Mouse (Mus musculus): ENCODE measurements around the gene Sh3glb2. TPM values are rescaled to one million over a fixed set of nuclear protein-coding genes. Genes with fewer than 3 reads are reported as not detected.
A peak's percentile ranks its signal among the peaks of the same experiment; 100 is the strongest.

Sh3glb2 gene
- 100 to 1,000 TPM; 209 to 233 TPM for total RNA-seq (2021)
- long read RNA-seq, transcript Sh3glb2-201 (11 exons, 1,810 nt) = major isoform, 13 of 261 reads
- long read RNA-seq, partial matches to known transcripts = 19 of 261 reads
- long read RNA-seq, other reads (novel, unspliced or antisense) = 227 of 261 reads

- peak; percentile 76 to 90 for DNase-seq (ENCODE audit: low spot score in 2 of 2)
Measured at GRCm38 (mm10) chr2:30358533-30359531, at the start of gene Sh3glb2. Gene Sh3glb2 (minus strand): TSS chr2:30359337.

- no peak for DNase-seq (ENCODE audit: low spot score in 2 of 2)
Measured at GRCm38 (mm10) chr2:30408452-30409100, 49.4 kb upstream of the Sh3glb2 start.

- DNase-seq (ENCODE audit: low spot score in 2 of 2) = no peak
Measured at GRCm38 (mm10) chr2:30407778-30408177, 48.6 kb upstream of the Sh3glb2 start.

- DNase-seq (ENCODE audit: low spot score in 2 of 2) = no peak
Measured at GRCm38 (mm10) chr2:30407221-30407620, 48.1 kb upstream of the Sh3glb2 start.

- DNase-seq (ENCODE audit: low spot score in 2 of 2) = peak in 1 of 2 experiments; percentile 22
Measured at GRCm38 (mm10) chr2:30403870-30404269, 44.7 kb upstream of the Sh3glb2 start.

- DNase-seq (ENCODE audit: low spot score in 2 of 2) = no peak
Measured at GRCm38 (mm10) chr2:30402843-30403242, 43.7 kb upstream of the Sh3glb2 start.

GRCm38 (mm10) chr2:30402351-30402826 is 43.3 kb upstream of the Sh3glb2 start:
- peak; percentile 18 to 63 for DNase-seq (ENCODE audit: low spot score in 2 of 2)

GRCm38 (mm10) chr2:30401581-30401980 is 42.4 kb upstream of the Sh3glb2 start:
- DNase-seq (ENCODE audit: low spot score in 2 of 2) = peak in 1 of 2 experiments; percentile 8

- peak; percentile 58 to 59 for DNase-seq (ENCODE audit: low spot score in 2 of 2)
Measured at GRCm38 (mm10) chr2:30399191-30400171, 40.3 kb upstream of the Sh3glb2 start.

GRCm38 (mm10) chr2:30397986-30398512 is 38.9 kb upstream of the Sh3glb2 start:
- peak in 1 of 2 experiments; percentile 20 for DNase-seq (ENCODE audit: low spot score in 2 of 2)

- DNase-seq (ENCODE audit: low spot score in 2 of 2) = no peak
Measured at GRCm38 (mm10) chr2:30396246-30396645, 37.1 kb upstream of the Sh3glb2 start.

GRCm38 (mm10) chr2:30395757-30396156 is 36.6 kb upstream of the Sh3glb2 start:
- DNase-seq (ENCODE audit: low spot score in 2 of 2) = peak in 1 of 2 experiments; percentile 9

- DNase-seq (ENCODE audit: low spot score in 2 of 2) = no peak
Measured at GRCm38 (mm10) chr2:30393370-30393656, 34.2 kb upstream of the Sh3glb2 start.

- peak in 1 of 2 experiments; percentile 72 for DNase-seq (ENCODE audit: low spot score in 2 of 2)
Measured at GRCm38 (mm10) chr2:30392577-30393369, 33.6 kb upstream of the Sh3glb2 start.

GRCm38 (mm10) chr2:30392114-30392576 is 33.0 kb upstream of the Sh3glb2 start, which contains the start of gene Dolpp1:
Gene Dolpp1 (plus strand): TSS chr2:30392254.
- peak; percentile 96 to 97 for DNase-seq (ENCODE audit: low spot score in 2 of 2)

- no peak for DNase-seq (ENCODE audit: low spot score in 2 of 2)
Measured at GRCm38 (mm10) chr2:30389000-30389399, 29.9 kb upstream of the Sh3glb2 start.

GRCm38 (mm10) chr2:30386913-30387312 is 27.8 kb upstream of the Sh3glb2 start:
- DNase-seq (ENCODE audit: low spot score in 2 of 2) = peak in 1 of 2 experiments; percentile 11

- no peak for DNase-seq (ENCODE audit: low spot score in 2 of 2)
Measured at GRCm38 (mm10) chr2:30385591-30385990, 26.5 kb upstream of the Sh3glb2 start.

GRCm38 (mm10) chr2:30384814-30385213 is 25.7 kb upstream of the Sh3glb2 start:
- no peak for DNase-seq (ENCODE audit: low spot score in 2 of 2)
